Mouse (Mus musculus): ENCODE data around the gene Hoxc12. TPM values are rescaled to one million over a fixed set of nuclear protein-coding genes. Genes with fewer than 3 reads are reported as not detected.

Gene Hoxc12
- polyA plus RNA-seq (2014; fragmentation: Illumina TruSeq; extraction: RNeasy Lipid Tissue Mini Kit (QIAGEN cat#74804); ENCODE audit: low read depth, low replicate concordance): not detected

DNA sequence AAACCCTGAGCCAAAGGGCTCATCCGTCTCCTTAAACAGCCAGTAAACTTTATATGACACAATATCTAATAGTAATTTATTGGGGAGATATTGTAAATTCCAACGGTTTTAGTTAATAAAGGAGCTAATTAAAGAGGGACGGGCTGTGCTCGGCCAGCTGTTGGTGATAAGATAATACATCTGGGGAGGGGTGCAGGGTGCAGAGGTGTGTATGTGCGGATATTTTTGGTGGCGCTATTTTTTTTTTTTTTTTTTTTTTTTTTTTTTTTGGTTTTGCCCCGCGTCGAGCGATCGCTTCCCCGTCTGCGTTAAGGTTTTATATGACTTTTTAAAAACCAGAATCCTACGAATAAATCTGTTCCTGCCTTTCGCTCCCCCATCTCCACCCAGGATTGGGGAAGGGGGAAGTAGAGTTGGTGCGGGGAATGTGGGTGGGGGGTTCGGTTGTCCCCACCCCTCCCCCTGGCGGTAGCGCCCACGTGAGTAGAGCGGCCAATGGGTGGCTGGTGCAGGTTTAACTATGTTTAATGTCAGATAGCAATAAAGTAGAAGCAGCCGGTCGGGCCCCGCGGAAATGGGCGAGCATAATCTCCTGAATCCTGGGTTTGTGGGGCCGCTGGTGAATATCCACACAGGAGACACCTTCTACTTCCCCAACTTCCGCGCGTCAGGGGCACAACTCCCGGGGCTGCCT, at the start of gene Hoxc12:
TSS of gene Hoxc12 (plus strand) at position 479 of the 694 bp plus-strand sequence.

DNA sequence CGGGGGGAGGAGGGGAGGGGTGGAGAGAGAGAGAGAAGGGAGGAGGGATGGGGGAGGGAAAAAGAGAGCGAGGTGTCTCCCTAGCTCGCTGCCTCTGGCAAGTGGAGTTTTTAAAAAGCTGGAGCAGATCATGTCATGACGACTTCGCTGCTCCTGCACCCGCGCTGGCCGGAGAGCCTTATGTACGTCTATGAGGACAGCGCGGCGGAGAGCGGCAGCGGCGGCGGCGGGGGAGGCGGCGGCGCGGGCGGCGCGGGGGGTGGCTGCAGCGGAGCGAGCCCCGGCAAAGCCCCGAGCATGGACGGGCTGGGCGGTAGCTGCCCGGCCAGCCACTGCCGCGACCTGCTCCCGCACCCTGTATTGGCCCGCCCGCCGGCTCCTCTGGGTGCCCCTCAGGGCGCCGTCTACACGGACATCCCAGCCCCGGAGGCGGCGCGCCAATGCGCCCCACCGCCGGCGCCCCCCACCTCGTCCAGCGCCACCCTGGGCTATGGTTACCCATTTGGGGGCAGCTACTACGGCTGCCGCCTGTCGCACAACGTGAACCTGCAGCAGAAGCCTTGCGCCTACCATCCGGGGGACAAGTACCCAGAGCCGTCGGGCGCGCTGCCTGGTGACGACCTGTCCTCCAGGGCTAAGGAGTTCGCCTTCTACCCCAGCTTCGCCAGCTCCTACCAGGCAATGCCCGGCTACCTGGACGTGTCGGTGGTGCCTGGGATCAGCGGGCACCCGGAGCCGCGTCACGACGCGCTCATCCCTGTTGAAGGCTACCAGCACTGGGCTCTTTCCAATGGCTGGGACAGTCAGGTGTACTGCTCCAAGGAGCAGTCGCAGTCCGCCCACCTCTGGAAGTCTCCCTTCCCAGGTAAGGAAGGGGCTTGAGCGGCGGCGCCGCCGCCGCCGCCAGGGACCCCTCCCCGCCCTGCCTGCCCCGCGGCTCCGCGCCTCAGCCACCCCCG, 15.2 kb upstream of the Hoxc12 start, which contains the start of gene Hoxc13:
TSS of gene Hoxc13 (plus strand) at position 51 of the 959 bp plus-strand sequence.

DNA sequence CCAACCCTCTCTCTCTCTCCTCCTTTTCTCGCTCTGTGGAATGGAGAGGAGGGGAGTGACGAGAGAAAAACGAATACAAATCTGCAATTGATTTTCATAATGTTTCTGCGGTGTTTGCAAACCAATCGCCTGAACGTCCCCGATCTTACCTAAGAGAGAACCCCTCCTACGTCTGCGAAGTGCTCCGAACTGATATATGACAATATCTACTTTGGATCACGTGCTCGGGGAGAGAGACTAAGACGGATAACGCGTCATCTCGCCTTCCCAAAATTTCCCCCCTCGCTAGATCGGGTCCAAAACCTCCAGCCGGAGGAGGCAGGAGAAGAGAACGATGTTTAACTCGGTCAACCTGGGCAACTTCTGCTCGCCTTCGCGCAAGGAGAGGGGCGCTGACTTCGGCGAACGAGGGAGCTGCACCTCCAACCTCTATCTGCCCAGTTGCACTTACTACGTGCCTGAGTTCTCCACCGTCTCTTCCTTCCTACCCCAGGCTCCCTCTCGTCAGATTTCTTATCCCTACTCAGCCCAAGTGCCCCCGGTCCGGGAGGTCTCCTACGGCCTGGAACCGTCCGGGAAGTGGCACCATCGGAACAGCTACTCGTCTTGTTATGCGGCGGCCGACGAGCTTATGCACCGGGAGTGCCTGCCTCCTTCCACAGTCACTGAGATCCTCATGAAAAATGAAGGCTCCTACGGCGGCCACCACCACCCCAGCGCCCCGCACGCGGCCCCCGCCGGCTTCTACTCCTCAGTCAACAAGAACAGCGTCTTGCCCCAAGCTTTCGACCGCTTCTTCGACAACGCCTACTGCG, 17.8 kb downstream of the Hoxc12 start, which contains the start of gene Hoxc11:
TSS of gene Hoxc11 (plus strand) at position 236 of the 815 bp plus-strand sequence.

GRCm38 (mm10) chr15:102966776-102967311, 30.3 kb downstream of the Hoxc12 start, which contains the start of gene Hoxc10:
Gene Hoxc10, plus strand, starts transcription at chr15:102966796.

GRCm38 (mm10) chr15:102967312-102967510, 30.7 kb downstream of the Hoxc12 start, which contains the start of gene Hoxc5:
Gene Hoxc5, plus strand, starts transcription at chr15:102967443.

GRCm38 (mm10) chr15:102976171-102976570, 39.6 kb downstream of the Hoxc12 start, which contains the start of gene Hoxc9:
Gene Hoxc9, plus strand, starts transcription at chr15:102976439.

Other genes starting within 250 kb of the Hoxc12 start
- gene Calcoco1, start 214.6 kb upstream of the Hoxc12 start, polyA plus RNA-seq (2014; fragmentation: Illumina TruSeq; extraction: RNeasy Lipid Tissue Mini Kit (QIAGEN cat#74804); ENCODE audit: low read depth, low replicate concordance): 43.3 TPM
- gene Hoxc13, start 15.7 kb upstream of the Hoxc12 start, polyA plus RNA-seq (2014; fragmentation: Illumina TruSeq; extraction: RNeasy Lipid Tissue Mini Kit (QIAGEN cat#74804); ENCODE audit: low read depth, low replicate concordance): not detected
- not detected for gene Hoxc11, start 17.7 kb downstream of the Hoxc12 start, polyA plus RNA-seq (2014; fragmentation: Illumina TruSeq; extraction: RNeasy Lipid Tissue Mini Kit (QIAGEN cat#74804); ENCODE audit: low read depth, low replicate concordance)
- not detected for gene Hoxc10, start 30.0 kb downstream of the Hoxc12 start, polyA plus RNA-seq (2014; fragmentation: Illumina TruSeq; extraction: RNeasy Lipid Tissue Mini Kit (QIAGEN cat#74804); ENCODE audit: low read depth, low replicate concordance)
- gene Hoxc5, start 30.7 kb downstream of the Hoxc12 start, polyA plus RNA-seq (2014; fragmentation: Illumina TruSeq; extraction: RNeasy Lipid Tissue Mini Kit (QIAGEN cat#74804); ENCODE audit: low read depth, low replicate concordance): not detected
- not detected for gene Hoxc9, start 39.7 kb downstream of the Hoxc12 start, polyA plus RNA-seq (2014; fragmentation: Illumina TruSeq; extraction: RNeasy Lipid Tissue Mini Kit (QIAGEN cat#74804); ENCODE audit: low read depth, low replicate concordance)
- 0.19 TPM for gene Hoxc8, start 53.9 kb downstream of the Hoxc12 start, polyA plus RNA-seq (2014; fragmentation: Illumina TruSeq; extraction: RNeasy Lipid Tissue Mini Kit (QIAGEN cat#74804); ENCODE audit: low read depth, low replicate concordance)
- gene Hoxc6, start 61.5 kb downstream of the Hoxc12 start, polyA plus RNA-seq (2014; fragmentation: Illumina TruSeq; extraction: RNeasy Lipid Tissue Mini Kit (QIAGEN cat#74804); ENCODE audit: low read depth, low replicate concordance): 0.28 TPM
- 1.1 TPM for gene Hoxc4, start 82.2 kb downstream of the Hoxc12 start, polyA plus RNA-seq (2014; fragmentation: Illumina TruSeq; extraction: RNeasy Lipid Tissue Mini Kit (QIAGEN cat#74804); ENCODE audit: low read depth, low replicate concordance)
- 17.1 TPM for gene Smug1, start 230.3 kb downstream of the Hoxc12 start, polyA plus RNA-seq (2014; fragmentation: Illumina TruSeq; extraction: RNeasy Lipid Tissue Mini Kit (QIAGEN cat#74804); ENCODE audit: low read depth, low replicate concordance)